Mouse (Mus musculus): ENCODE results near the gene Olfr690.
"Not testable (repeated sequence)": the region's sequence is repeated elsewhere in the genome, so short reads cannot be mapped to it uniquely, and the experiment has no call there.

Gene Olfr690

DNA sequence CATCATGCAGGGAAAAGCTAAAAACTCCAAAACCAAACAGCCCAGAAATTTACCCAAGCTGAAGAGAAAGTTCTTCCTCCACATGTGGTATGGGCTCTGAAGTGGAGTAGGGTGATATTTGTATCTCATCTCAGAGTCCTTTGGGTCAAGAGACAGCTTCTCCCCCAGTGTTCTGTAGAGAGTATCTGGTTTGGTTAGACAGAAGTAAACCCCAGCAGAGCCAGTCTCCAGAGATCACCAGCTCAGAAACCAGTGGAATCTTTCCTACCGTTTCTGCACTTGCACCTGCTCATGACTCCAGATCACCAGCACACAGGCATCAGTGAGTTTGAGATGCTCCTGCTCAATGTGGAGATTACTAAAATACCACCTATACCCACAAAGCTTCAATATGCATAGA lies at the start of gene Olfr690:
Olfr690 (minus strand) TSS at position 101 of the 400 bp plus-strand sequence.
- DNase-seq (ENCODE audit: inconsistent age in 2 of 2, low spot score in 1 of 2) = no peak

DNA sequence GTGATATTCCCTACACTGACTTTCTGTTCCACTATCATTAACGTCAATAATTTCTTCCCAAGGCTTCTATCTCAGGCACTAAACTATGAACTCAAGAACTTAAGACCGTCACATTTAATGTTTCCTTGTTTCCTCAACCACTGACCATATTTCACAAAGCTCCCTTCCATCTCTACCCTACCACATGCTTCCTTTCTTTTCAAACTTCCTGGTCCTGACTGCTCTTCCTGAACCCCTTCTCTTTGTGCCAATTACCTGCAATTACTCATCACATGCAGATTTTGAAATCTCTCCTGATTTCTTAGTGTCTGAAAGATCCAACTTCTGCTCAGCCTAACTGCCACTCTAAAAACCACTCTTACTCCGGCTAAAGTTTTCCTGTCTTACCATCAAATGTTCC lies 46.4 kb upstream of the Olfr690 start:
- DNase-seq (ENCODE audit: inconsistent age in 2 of 2, low spot score in 1 of 2) = no peak

DNA sequence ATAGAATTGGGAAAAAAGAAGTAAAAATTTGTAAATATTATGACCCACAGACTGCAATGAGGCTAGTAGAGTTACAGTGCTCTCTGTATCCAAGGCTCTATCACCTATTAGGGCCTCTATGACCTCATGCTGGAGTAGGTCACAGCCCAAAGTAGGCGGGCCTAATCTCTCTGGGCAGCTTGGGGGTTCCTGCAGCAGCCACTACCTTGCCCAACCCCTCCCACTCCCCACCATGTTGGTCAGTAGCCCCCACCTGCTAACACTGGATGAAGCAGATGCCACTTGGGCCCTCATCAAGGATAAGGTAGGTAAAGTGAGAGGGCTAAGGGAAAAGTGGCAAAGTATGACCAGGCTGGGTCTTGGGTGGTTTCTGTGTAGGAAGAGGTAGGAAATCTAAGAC lies 41.0 kb upstream of the Olfr690 start, which contains the start of gene Gm5901:
Gm5901 (plus strand) TSS at position 173 of the 400 bp plus-strand sequence.
- DNase-seq (ENCODE audit: inconsistent age in 2 of 2, low spot score in 1 of 2) = no peak

DNA sequence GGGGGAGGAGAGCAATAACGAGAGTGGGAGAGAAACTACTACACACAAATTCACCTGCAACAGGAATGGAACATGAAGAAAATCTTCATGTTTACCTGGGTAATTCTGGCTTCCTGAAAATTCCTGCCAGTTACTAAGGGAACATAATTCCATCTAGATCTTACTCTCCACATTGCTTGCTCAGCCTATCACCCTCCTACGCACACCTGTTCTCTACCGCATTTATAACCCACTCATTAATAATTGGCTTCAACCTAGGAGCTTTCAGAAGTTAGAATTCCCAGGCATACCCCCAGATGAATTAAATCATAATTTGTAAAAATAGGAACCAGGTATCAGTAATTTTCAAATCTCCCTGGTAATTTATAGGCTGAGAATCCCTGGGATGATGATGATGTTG lies 40.1 kb upstream of the Olfr690 start:
- no peak for DNase-seq (ENCODE audit: inconsistent age in 2 of 2, low spot score in 1 of 2)

DNA sequence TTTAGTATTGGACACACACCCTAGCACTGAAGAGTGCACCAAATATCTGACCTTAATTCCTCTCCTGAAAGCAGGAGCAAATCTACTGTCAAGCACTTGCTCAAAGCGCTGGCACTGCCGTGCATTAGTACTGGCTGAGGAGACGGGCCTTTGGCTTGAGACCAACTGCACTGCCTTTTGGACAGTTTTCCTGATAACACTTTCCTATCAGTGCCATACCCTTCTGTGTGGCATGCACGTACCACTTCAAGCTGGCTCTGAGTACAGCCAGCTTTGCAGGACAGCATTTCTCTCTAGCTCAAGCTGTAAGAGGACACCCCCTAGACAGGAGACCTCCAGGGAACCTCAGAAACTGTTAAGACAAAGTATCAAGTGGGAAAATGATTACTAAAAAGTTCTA lies 39.6 kb upstream of the Olfr690 start:
- peak in 1 of 2 experiments; percentile 56 for DNase-seq (ENCODE audit: inconsistent age in 2 of 2, low spot score in 1 of 2)

DNA sequence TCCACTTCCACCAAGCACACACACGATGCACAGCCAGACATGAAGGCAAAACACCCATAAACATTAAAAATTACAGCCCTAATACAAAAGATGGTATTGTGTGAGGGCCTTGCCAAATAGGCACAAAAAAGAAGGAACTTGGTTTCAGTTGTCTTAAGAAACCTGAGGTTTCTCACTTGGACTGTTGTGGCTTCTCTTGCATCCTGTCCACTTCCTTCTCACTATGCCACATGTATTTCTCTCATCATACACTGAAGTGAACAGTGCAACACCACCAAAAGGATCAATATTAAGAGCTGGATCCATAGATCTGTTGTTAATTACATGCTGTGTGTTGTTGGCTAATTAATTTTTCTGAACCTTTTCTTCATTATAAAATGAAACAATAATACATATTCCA lies 39.0 kb upstream of the Olfr690 start:
- no peak for DNase-seq (ENCODE audit: inconsistent age in 2 of 2, low spot score in 1 of 2)

DNA sequence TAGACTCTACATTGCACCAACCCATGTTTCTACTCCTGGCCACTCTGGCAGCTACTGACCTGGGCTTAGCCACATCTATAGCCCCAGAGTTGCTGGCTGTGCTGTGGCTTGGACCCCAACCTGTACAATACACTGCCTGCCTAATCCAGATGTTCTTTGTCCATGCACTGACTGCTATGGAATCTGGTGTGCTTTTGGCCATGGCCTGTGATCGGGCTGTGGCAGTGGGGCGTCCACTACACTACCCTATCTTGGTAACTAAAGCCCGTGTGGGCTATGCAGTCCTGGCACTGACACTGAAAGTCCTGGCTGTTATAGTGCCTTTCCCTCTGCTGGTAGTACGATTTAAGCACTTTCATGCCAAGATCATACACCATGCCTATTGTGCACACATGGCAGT lies 34.6 kb upstream of the Olfr690 start:
- DNase-seq (ENCODE audit: inconsistent age in 2 of 2, low spot score in 1 of 2) = no peak

DNA sequence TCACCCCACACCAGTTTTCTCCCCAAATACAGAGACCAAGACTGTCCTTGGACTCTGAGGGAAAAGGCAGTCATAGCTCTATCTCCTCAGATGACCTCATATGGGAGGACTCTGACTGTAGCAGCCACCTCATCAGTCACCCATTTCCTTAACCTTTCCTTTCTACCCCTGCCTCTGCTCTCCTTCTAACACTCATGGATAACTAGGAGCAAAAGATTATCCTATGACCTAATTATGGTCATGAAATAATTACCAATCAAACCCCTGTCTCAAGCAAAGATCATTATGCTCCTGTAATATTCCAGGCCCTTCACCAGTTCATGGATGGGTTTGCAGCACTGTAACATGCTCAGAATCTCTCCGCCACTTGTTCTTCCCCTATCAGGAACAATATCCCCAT lies 34.0 kb upstream of the Olfr690 start, which contains the start of gene Olfr692:
Olfr692 (plus strand) TSS at position 301 of the 400 bp plus-strand sequence.
- no peak for DNase-seq (ENCODE audit: inconsistent age in 2 of 2, low spot score in 1 of 2)

DNA sequence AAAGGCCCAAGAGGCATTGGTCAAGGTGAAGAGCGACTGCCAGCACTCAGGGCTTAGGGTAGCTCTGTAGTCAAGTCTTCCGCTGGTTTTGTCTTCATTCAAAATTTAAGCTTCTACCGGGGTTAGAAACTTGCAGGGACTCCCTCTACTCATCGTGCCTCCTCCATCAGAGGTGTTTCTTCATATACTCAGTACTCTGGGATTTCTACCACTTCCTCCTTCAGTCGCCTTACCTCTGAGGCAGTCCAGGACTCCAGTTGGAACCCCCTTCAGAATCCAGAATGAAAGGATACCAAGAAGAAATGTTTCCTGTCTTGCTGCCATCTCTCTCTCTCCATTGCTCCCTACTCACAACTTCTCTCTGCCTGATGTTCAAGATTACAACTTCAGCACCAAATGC lies 33.4 kb upstream of the Olfr690 start:
- no peak for DNase-seq (ENCODE audit: inconsistent age in 2 of 2, low spot score in 1 of 2)

DNA sequence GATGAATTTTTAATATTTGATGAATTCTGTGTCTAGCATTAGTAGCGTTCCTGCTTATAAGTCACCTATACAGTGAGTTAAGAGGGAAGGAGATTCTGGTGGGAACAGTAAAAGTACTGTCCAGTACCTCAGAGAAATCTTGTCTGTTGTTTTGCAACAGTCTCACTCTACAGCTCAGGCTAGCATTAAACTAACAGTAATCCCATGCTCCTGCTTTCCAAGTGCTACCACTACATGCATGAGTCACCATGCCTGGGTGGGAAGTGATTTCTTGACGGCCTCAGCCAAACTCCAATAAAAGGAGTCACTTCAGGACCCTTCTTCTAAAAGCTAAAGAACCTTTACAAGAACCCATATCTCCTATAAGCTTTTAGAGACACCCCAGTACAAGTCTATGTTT lies 27.8 kb upstream of the Olfr690 start:
- DNase-seq (ENCODE audit: inconsistent age in 2 of 2, low spot score in 1 of 2) = no peak

DNA sequence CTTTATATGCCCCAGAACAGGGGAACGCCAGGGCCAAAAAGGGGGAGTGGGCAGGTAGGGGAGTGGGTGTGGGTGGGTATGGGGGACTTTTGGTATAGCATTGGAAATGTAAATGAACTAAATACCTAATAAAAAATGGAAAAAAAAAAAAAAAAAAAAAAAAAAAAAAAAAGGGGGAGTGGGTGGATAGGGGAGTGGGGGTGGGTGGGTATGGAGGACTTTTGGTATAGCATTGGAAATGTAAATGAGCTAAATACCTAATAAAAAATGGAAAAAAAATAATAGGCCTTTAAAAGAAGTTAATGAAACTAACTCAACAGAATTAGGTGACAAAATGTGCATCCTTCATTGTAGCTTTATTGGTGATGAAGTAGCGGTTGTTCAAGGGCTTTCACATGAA lies 22.6 kb upstream of the Olfr690 start:
- not testable (repeated sequence) for DNase-seq (ENCODE audit: inconsistent age in 2 of 2, low spot score in 1 of 2)

DNA sequence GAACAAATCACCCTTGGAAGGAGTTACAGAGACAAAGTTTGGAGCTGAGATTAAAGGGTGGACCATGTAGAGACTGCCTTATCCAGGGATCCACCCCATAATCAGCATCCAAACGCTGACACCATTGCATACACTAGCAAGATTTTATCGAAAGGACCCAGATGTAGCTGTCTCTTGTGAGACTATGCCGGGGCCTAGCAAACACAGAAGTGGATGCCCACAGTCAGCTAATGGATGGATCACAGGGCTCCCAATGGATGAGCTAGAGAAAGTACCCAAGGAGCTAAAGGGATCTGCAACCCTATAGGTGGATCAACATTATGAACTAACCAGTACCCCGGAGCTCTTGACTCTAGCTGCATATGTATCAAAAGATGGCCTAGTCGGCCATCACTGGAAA lies 22.2 kb upstream of the Olfr690 start:
- DNase-seq (ENCODE audit: inconsistent age in 2 of 2, low spot score in 1 of 2) = not testable (repeated sequence)

DNA sequence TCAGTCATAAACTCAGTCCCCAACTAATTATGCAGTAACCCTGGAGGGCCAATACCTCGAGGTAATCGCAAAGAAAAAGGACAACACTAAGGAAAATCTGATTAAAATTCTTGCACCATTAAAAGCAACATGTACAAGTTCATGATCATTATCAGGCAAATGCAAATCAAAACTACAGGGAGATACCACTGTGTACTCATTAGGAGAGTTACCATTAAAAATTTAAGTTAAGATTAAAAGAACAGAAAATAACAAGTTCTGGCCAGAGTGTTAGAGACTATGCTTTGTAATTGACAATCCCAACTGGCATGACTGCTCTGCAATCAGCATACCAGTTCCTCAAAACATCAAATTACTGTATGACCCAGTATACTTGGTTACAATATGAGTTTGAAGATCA lies 8.8 kb upstream of the Olfr690 start:
- DNase-seq (ENCODE audit: inconsistent age in 2 of 2, low spot score in 1 of 2) = no peak

DNA sequence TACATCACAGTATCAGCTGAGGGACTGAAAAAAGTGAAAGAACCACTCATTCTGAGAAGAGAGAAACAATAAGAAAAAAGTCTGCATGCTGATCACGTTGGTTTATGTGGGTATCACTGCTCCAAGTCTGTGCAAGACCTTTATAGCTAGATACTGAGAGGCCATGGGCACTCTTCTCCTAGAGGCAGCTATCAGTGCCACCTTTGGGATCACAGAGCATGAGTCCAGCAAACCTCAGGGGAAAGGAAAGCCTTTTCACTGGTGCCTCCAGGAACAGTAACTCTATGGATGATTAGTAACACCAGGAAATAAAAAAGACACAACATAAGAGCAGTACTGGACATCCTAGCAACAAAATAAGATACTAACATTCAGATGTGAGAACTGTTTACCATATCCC lies 8.3 kb upstream of the Olfr690 start, which contains the start of gene Olfr691:
Olfr691 (minus strand) TSS at position 101 of the 400 bp plus-strand sequence.
- no peak for DNase-seq (ENCODE audit: inconsistent age in 2 of 2, low spot score in 1 of 2)

DNA sequence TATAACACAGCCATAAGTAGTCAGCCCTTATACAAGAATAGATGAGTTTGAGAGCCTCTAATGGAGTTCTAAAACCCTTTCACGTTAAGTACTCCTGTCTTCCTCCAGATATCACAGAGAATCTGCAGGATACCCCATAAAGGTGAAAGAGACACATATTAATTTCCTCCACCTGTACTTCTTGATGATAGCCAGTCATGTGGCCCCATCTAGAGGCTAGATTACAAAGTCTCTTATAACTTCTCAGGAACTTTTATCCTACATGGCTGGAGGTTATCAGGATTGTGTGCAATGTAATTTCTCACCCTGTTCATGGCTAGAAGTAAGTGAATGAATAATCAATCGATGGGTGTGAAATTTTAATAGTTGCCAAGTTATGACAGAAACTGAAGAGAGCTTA lies 8.6 kb downstream of the Olfr690 start:
- no peak for DNase-seq (ENCODE audit: inconsistent age in 2 of 2, low spot score in 1 of 2)

DNA sequence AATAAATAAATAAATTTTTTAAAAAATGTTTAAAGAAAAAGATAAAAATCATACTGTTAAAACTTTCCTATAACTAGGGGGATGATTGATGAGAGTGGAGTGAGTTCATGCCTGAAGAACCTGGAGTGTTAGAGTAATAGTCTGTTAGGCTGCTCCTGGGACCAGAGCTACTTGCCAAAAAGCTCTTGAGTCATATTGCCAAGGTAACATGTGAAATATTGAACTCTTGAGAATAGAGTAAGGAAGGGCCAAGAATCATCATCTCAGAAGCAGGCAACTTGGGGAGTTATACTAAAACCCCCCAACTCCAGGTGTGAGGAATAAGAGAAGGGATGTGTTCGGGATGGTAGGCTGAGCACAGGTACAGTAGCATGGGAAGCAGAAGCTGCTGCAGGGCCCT lies 23.0 kb downstream of the Olfr690 start, which contains the start of gene Olfr689:
Olfr689 (plus strand) TSS at position 301 of the 400 bp plus-strand sequence.
- no peak for DNase-seq (ENCODE audit: inconsistent age in 2 of 2, low spot score in 1 of 2)

DNA sequence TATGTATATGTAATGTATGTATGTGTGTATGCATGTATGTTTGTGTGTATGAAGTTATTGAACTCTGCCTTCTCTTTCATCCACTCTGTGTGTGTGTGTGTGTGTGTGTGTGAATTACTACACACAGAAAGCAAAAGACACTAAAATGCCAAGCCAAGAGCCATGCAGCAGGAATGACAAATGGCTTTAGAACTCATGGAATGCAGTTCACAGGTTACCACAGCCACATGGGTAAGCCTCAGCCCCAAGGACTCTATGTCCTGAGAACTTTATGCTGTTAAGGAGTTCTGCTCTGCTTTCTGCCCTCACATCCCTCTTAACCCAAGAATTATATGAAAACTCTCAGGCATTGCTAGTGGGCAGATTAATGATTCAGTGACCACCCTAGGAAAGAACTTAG lies 43.9 kb downstream of the Olfr690 start:
- no peak for DNase-seq (ENCODE audit: inconsistent age in 2 of 2, low spot score in 1 of 2)

DNA sequence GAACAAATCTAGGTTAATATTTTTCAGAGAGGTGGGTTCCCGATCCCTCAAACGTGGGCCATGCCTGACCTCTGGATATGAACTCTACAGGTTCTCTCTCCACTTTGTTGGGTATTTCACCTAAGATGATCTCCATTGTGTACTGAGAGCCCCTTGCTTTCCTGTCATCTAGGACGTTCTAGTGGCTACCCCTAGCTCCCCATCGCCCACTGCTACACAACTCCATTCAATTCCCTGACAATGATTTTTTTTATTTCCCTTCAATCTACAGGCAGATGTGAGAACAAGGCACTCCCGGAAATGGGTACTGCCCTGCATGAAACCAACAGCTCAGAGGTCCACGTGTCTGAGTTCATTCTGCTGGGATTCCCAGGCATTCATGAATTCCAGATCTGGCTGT lies 46.1 kb downstream of the Olfr690 start, which contains the start of gene Olfr688:
Olfr688 (plus strand) TSS at position 301 of the 400 bp plus-strand sequence.
- DNase-seq (ENCODE audit: inconsistent age in 2 of 2, low spot score in 1 of 2) = no peak

All from adrenal gland, adult (tissue).